8 mouse cellular contexts compared by ENCODE assay signal in the genomic region with DNA sequence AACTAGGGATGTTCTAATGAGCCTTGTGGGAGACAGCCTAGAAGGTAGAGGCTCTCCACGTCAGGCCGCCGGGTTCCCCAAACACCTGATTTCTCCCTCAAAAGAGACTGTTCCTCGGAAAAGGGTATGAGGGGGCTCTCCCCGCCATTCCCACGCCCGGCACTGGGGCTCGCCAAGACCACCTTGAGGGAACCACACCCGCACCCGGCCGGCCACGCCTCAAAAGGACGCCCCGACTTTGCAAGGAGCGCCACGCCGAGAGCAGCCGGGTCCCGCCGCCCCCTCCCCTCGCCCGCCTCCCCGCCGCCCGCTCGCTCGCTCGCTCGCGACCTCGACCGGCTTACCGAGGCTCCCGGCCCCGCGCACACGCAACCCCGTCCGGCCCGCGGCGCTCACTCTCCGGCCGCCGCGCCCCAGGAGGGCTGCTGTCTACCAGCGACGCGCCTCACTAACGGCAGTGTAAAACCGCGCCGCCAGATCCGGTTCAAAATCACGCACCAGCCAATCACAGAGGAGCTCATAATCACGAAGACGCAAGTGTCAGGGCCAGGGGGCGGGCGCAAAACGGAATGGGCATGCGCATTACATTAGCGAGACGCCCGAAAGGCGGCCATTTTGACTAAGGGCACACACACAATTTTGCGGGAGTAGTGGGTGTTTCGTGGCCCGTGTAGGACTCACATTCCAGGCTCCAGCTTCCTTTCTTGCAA. TPM values are rescaled to one million over a fixed set of nuclear protein-coding genes. Genes with fewer than 3 reads are reported as not detected.
A peak's percentile ranks its signal among the peaks of the same experiment; 100 is the strongest.
DNase-seq lines count a peak whose midpoint lies in the region; ATAC-seq and TF ChIP-seq lines count a peak whose summit lies in the region.

A gene (minus strand): TSS at position 494 of the 710 bp plus-strand sequence.

- H3K9me3 ChIP-seq in hindbrain, embryonic 10.5 days, result no peaks in the 10 kb centered on the region
- no peaks in the 10 kb centered on the region for H3K9me3 ChIP-seq in lung, postnatal 0 days (ENCODE audit: low read length)

- under 1% methylated on average over 68 of the region's 68 CpGs for WGBS in hindbrain, embryonic 10.5 days
- WGBS in lung, postnatal 0 days, result under 1% methylated on average over 58 of the region's 68 CpGs

- 0 out of 2 replicates have a peak within 1 kb of the TSS, but pooled peaks have one; percentile 5 for H3K9ac ChIP-seq in lung, postnatal 0 days (replicated peaks; ENCODE audit: low read depth)

- peaks cover 72% of the 10 kb centered on the region for H3K4me1 ChIP-seq in hindbrain, embryonic 10.5 days (replicated peaks)
- peaks cover 22% of the 10 kb centered on the region for H3K4me1 ChIP-seq in lung, postnatal 0 days (ENCODE audit: insufficient read depth, low read depth, low read length)

- peak; percentile 100 for DNase-seq in MN1 (ENCODE audit: low spot score)
- DNase-seq in cerebellum, adult 9-10 months, result peak; percentile 98
- DNase-seq in hindbrain, embryonic 10.5 days (ENCODE audit: low spot score), result peak; percentile 97
- DNase-seq in layer of hippocampus, adult 9-11 months, result peak; percentile 95
- peak; percentile 97 for DNase-seq in lung, postnatal 0 days (ENCODE audit: low spot score)
- peak; percentile 90 for DNase-seq in ovary, postnatal 14 days (ENCODE audit: low spot score)
- DNase-seq in thymus, postnatal 14 days, result peak; percentile 98

- TF ChIP-seq EP300 in lung, postnatal 0 days (IDR thresholded peaks at IDR 0.05), result no peak

- peak within 1 kb of the TSS; percentile 97 for H3K4me2 ChIP-seq in lung, postnatal 0 days (replicated peaks; ENCODE audit: low read depth, low read length)

- TF ChIP-seq CTCF in lung, postnatal 0 days (IDR thresholded peaks at IDR 0.05), result no peak

- peak within 1 kb of the TSS; percentile 97 for H3K4me3 ChIP-seq in hindbrain, embryonic 10.5 days
- H3K4me3 ChIP-seq in lung, postnatal 0 days (ENCODE audit: low read depth, low read length), result peak within 1 kb of the TSS; percentile 74

- peak within 1 kb of the TSS; percentile 97 for H3K27ac ChIP-seq in hindbrain, embryonic 10.5 days
- no peak within 1 kb of the TSS for H3K27ac ChIP-seq in lung, postnatal 0 days (ENCODE audit: low read length)

- no peaks in the 10 kb centered on the region for H3K36me3 ChIP-seq in hindbrain, embryonic 10.5 days
- H3K36me3 ChIP-seq in lung, postnatal 0 days (ENCODE audit: insufficient read depth, low read length), result no peaks in the 10 kb centered on the region

- peak; percentile 89 for ATAC-seq in frontal cortex, adult (ENCODE audit: low TSS enrichment)
- peak; percentile 97 for ATAC-seq in lung, postnatal 0 days

- H3K27me3 ChIP-seq in hindbrain, embryonic 10.5 days (ENCODE audit: insufficient read depth, poor library complexity, severe bottlenecking), result peaks cover 43% of the 10 kb centered on the region
- 0 out of 2 replicates have a peak, but pooled peaks cover 11% of the 10 kb centered on the region for H3K27me3 ChIP-seq in lung, postnatal 0 days (replicated peaks; ENCODE audit: insufficient read depth, low read length)

RNA-seq across cellular contexts. Expression of the gene that starts here (rescaled TPM):
- polyA plus RNA-seq in hindbrain, embryonic 10.5 days (2016; fragmentation: Nextera tagmentation; extraction: Ambion mirVana), result 193 and 219 TPM in 2 replicates
- 7.5 and 10.9 TPM in 2 replicates for polyA plus RNA-seq in lung, postnatal 0 days (2015; fragmentation: Nextera tagmentation; extraction: Ambion mirVana)

Comparison
In these comparisons a context has a peak if more than half of its experiments do, and no peak if none do; other contexts are left out.
1. RNA of the gene that starts here (polyA plus RNA-seq): 193 to 219 TPM in hindbrain, embryonic 10.5 days; 7.5 to 10.9 TPM in lung, postnatal 0 days; every median in the first group is over 10 times any median in the second.
2. Peak in every context shown above with its lines, with median percentiles within 50 percentile points of each other: DNase-seq.